Mouse (Mus musculus): ENCODE data around the gene Mgat1.
"Not testable (repeated sequence)": the region's sequence is repeated elsewhere in the genome, so short reads cannot be mapped to it uniquely, and the experiment has no call there.

Mgat1 gene

DNA sequence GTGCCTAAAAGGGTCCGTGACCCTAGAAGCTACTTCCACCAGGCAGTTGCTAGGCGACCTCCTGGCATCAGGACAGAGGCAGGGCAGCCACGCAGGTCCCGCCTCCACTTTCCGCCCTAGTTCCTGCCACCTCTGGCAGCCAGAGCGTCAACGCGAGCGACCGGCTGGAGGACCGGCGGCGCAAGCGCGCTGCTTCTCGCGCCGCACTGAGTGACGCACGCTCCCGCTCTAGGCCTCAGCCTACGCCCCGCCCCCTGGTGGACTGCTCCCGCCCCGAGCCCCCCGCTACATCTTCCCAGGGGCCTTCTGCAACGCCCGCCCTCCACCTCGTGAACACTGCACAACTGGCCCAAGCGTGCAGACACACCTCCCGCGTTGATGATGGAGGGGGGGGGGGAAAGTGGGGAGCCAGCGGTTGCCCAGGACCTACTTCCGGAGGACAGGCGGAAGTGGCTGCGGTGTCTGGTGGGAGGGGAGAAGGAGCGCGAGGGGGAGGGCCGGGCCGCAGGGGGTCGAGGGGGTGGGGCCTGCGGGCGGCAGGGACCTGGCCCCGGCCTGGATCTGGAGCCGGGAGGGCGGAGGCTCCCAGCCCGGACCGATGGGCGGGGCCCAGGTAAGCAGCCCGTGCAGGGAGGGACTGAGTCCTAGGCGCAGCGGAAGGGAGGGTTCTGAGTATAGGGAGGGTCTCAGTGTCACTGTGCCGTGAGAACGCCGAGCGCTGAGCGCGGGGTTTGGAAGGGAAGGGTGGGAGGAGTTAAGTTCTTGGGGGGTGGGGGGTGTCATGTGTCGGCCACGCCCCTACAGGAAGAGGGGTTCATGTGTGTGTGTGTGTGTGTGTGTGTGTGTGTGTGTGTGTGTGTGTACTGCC, at the start of gene Mgat1:
TSS of gene Mgat1 (plus strand) at position 465 of the 868 bp plus-strand sequence.
- peak; percentile 96 for DNase-seq (ENCODE audit: low spot score)

DNA sequence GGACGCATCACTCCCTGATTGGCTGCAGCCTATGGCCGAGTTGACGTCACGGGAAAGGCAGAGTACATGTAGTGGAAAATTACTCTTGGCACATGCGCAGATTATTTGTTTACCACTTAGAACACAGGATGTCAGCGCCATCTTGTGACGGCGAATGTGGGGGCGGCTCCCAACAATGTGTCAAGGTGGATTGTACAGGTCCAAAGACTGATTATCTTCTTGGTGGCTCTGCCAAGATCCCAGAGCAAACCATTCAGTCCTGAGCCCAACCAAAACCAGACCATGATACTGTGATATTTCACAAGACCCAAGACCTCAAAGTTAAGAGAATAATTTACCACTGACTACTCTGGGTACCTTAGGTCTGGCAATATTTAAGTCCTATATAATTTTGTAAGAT, 49.2 kb upstream of the Mgat1 start:
- not testable (repeated sequence) for DNase-seq (ENCODE audit: low spot score)

GRCm38 (mm10) chr11:49195819-49196322, 48.1 kb upstream of the Mgat1 start:
- DNase-seq (ENCODE audit: low spot score): no peak

- DNase-seq (ENCODE audit: low spot score): no peak
Measured at GRCm38 (mm10) chr11:49200666-49201065, 43.3 kb upstream of the Mgat1 start.

DNA sequence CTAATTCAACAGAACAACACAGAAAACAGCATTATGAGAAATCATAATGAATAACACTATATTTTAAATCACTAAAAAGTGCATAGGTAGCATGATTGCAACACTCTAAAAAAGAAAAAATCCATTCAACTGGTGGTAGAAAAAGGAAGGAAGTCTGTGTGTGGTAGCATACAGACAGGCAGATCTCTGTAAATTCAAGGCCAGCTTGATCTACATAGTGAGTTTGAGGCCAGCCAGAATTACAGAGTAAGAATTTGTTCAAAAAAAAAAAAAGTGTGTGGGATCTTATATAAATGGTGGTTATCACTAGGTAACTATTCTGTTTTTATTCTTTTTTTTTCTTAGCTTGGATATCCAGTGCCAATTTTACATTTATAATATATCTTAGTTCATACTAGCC, 42.8 kb upstream of the Mgat1 start:
- no peak for DNase-seq (ENCODE audit: low spot score)

DNA sequence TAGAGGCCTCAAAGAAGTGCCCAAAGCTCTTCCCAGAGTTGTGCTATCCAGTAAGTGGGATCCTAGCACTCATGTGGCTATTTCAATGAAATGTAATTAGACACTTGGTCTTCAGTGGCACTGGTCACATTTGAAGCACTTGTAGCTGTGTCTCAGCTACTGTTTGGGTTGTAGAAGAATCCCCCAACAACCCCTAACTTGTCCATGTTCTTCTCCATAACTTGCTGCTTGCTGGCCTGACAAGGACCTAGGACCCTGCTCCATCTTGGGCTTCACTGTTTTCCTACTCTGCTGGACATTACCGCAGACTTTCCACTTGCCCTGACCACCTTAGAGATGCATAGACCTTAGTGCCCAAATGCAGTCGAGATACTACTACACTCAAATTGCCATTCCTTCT, 41.9 kb upstream of the Mgat1 start:
- peak; percentile 3 for DNase-seq (ENCODE audit: low spot score)

- peak; percentile 51 for DNase-seq (ENCODE audit: low spot score)
Measured at GRCm38 (mm10) chr11:49202523-49203061, 41.4 kb upstream of the Mgat1 start.

GRCm38 (mm10) chr11:49203129-49203768, 40.7 kb upstream of the Mgat1 start, which contains the start of gene Zfp62:
Zfp62 (plus strand) TSS chr11:49203292.
- DNase-seq (ENCODE audit: low spot score): peak; percentile 97

DNA sequence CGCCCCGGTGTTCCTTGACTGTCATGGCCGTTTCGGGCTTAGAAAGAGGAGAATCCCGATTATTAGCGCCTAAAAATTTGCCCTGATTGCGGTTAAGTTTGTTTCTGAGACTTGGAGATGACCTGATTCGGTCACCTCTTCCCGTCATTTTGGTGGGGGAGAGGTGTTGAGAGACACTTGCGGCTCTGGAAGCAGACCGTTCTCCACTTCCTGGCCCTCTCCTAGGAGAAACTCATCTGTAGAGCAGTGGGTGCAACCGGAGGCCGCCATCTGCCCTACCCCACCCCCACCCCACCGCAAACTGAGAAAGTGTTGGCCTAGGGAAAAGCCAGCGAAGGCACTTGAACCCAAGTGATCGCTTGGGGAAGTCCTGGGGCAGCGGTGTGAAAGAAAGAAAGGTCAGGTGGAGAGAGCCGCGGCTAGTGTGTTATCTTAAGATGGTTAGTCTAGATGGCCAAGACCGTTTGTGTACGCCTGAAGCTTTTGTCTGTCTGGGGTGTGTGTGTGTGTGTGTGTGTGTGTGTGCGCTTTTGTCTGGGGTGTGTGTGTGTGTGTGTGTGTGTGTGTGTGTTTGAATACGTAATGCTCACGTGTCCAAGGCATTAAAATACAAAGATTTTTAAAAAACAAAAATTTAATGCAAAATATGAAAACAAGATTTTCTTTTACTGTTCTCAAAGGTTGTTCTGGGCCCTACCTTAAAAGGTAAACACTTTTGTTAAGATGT, 40.1 kb upstream of the Mgat1 start:
- no peak for DNase-seq (ENCODE audit: low spot score)

- no peak for DNase-seq (ENCODE audit: low spot score)
Measured at GRCm38 (mm10) chr11:49205080-49205590, 38.9 kb upstream of the Mgat1 start.

- no peak for DNase-seq (ENCODE audit: low spot score)
Measured at GRCm38 (mm10) chr11:49207495-49207894, 36.5 kb upstream of the Mgat1 start.

GRCm38 (mm10) chr11:49212577-49212976, 31.4 kb upstream of the Mgat1 start:
- DNase-seq (ENCODE audit: low spot score): no peak

DNA sequence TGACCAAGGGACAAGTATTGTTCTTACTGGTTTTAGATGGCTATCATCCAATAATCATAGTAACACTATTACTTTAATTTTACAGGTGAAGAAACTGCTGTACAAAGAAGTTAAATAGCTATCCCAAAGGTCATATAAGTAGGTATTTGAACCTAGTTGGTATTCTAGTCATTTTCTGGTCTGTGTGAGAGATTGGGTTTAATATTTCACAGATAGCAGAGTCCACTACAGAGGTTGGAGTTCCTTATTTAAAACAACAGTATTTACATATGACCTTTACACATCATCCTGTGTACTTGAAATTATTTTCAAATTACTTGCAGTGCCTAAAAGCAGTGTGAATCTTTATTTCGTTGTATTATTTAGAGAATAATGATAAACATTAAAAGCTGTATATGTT, 30.5 kb upstream of the Mgat1 start:
- no peak for DNase-seq (ENCODE audit: low spot score)

GRCm38 (mm10) chr11:49219271-49219670, 24.7 kb upstream of the Mgat1 start:
- no peak for DNase-seq (ENCODE audit: low spot score)

- no peak for DNase-seq (ENCODE audit: low spot score)
Measured at GRCm38 (mm10) chr11:49224455-49224854, 19.5 kb upstream of the Mgat1 start.

- DNase-seq (ENCODE audit: low spot score): no peak
Measured at GRCm38 (mm10) chr11:49232781-49233180, 11.2 kb upstream of the Mgat1 start.

GRCm38 (mm10) chr11:49235459-49236207, 8.4 kb upstream of the Mgat1 start:
- DNase-seq (ENCODE audit: low spot score): no peak

GRCm38 (mm10) chr11:49236891-49237290, 7.1 kb upstream of the Mgat1 start:
- no peak for DNase-seq (ENCODE audit: low spot score)

- DNase-seq (ENCODE audit: low spot score): no peak
Measured at GRCm38 (mm10) chr11:49237532-49237931, 6.5 kb upstream of the Mgat1 start.

GRCm38 (mm10) chr11:49240310-49240709, 3.7 kb upstream of the Mgat1 start:
- no peak for DNase-seq (ENCODE audit: low spot score)

- no peak for DNase-seq (ENCODE audit: low spot score)
Measured at GRCm38 (mm10) chr11:49240874-49241273, 3.1 kb upstream of the Mgat1 start.
